Mouse (Mus musculus): ENCODE data around the gene Kazald1. TPM values are rescaled to one million over a fixed set of nuclear protein-coding genes. Genes with fewer than 3 reads are reported as not detected.

Gene Kazald1
- total and polyA plus RNA-seq, 3 experiments, result 0.39 to 1.5 TPM; not detected in 1

DNA sequence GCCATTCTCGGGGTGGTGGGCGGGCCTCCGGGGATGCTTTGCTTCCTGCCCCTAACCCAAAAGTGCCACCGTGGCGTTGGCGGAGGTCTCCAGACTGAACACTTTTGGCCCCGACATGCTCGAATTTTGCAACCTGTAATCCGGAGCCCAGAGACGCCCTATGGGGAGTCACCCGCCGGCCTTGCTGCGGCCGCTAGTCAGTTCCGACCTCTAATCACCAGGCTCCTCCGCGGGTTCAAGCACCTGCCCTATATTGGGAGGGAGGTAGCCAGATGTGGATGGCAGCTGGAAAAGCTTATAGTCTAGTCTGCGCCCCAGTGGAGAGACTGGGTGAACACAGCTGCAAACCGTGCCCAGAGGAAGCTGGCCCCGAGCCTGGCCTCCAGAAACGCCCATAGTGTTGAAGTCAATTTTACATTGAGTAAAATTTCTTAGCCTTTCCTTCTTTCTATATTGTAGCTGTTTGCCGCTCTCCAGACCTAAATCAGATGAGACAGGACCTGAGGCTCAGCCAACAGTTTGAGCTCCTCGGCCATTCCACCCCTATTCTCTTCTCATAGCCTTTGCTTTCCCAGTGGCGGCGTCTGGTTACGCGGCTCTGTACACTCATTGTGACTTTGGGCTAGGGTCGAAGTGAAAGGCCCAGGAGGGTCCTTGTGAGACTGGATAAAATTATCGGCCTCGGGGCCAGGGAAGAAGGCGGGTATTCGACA is 438 bp downstream of the Kazald1 start:
- H3K27me3 ChIP-seq (ENCODE audit: control insufficient read depth in 1 of 2, insufficient read depth in 2 of 2, low read length in 2 of 2), result peaks cover 0 to 6% of the 10 kb centered on the region in 2 experiments; a peak in 1 of 4 replicates
- H3K9ac ChIP-seq (ENCODE audit: control insufficient read depth, low read depth, low read length, poor library complexity, severe bottlenecking), result peak overlapping the region; percentile 73
- H3K4me3 ChIP-seq (ENCODE audit: control insufficient read depth in 1 of 2, insufficient read depth in 1 of 2, low read depth in 2 of 2, low read length in 2 of 2), result peak overlapping the region; percentile 56 to 77
- 0 out of 2 replicates have a peak, but pooled peaks have one; percentile 49 for TF ChIP-seq TBP (IDR thresholded peaks at IDR 0.05; ENCODE audit: low read depth, low read length)
- no peak for TF ChIP-seq USF2 (IDR thresholded peaks at IDR 0.05; ENCODE audit: borderline replicate concordance in 1 of 2, insufficient read depth in 1 of 2, low read depth in 1 of 2, low read length in 2 of 2)
- peak; percentile 63; the same call in 1 of the 2 replicates for TF ChIP-seq MYC (IDR thresholded peaks at IDR 0.05; ENCODE audit: low read depth, low read length)
- peak; percentile 34; the same call in 1 of the 2 replicates for TF ChIP-seq NELFE (IDR thresholded peaks at IDR 0.05; ENCODE audit: low read depth, low read length)
- 0 out of 2 replicates have a peak, but pooled peaks have one; percentile 43 for TF ChIP-seq RCOR1 (IDR thresholded peaks at IDR 0.05; ENCODE audit: low read depth, low read length)
- TF ChIP-seq ETS1 (IDR thresholded peaks at IDR 0.05; ENCODE audit: low read depth, low read length), result no peak
- TF ChIP-seq MEF2A (IDR thresholded peaks at IDR 0.05; ENCODE audit: extremely low read depth, insufficient replicate concordance, low read depth, low read length, poor library complexity, severe bottlenecking), result no peak
- peak; percentile 92 for TF ChIP-seq ZMIZ1 (IDR thresholded peaks at IDR 0.05; ENCODE audit: low read depth, low read length)
- no peak; the same call in 1 of the 2 replicates for TF ChIP-seq HCFC1 (IDR thresholded peaks at IDR 0.05; ENCODE audit: low read depth, low read length)
- peak; percentile 91; the same call in 1 of the 2 replicates for TF ChIP-seq UBTF (IDR thresholded peaks at IDR 0.05; ENCODE audit: borderline replicate concordance, insufficient read depth, low read depth, low read length)
- TF ChIP-seq MXI1 (IDR thresholded peaks at IDR 0.05; ENCODE audit: low read depth, low read length), result peak; percentile 50; the same call in 1 of the 2 replicates
- TF ChIP-seq POLR2A (IDR thresholded peaks at IDR 0.05; ENCODE audit: control insufficient read depth in 1 of 2, insufficient read depth in 1 of 2, low read depth in 1 of 2, low read length in 2 of 2, poor library complexity in 1 of 2), result peak in 1 of 2 experiments; percentile 6; a peak in 1 of 4 replicates
- TF ChIP-seq TCF12 (IDR thresholded peaks at IDR 0.05; ENCODE audit: low read depth, low read length), result 0 out of 2 replicates have a peak, but pooled peaks have one; percentile 7
- TF ChIP-seq MAX (IDR thresholded peaks at IDR 0.05; ENCODE audit: low read length), result no peak; the same call in none of the 2 replicates
- TF ChIP-seq CTCF (IDR thresholded peaks at IDR 0.05 in 2 of 3, conservative IDR thresholded peaks at IDR 0.05 in 1 of 3; ENCODE audit: control insufficient read depth in 1 of 3, insufficient read depth in 1 of 3, low read depth in 2 of 3, low read length in 3 of 3, poor library complexity in 1 of 3, severe bottlenecking in 1 of 3), result peak in 2 of 3 experiments; percentile 2 to 8; a peak in 1 of 6 replicates
- TF ChIP-seq E2F4 (IDR thresholded peaks at IDR 0.05; ENCODE audit: borderline replicate concordance, low read depth, low read length), result peak; percentile 48; the same call in 1 of the 2 replicates
- no peak for TF ChIP-seq NRF1 (IDR thresholded peaks at IDR 0.05; ENCODE audit: insufficient read depth, low read depth, low read length, poor library complexity, severe bottlenecking)
- peak; percentile 65 for TF ChIP-seq SIN3A (IDR thresholded peaks at IDR 0.05; ENCODE audit: low read length)
- TF ChIP-seq MAZ (IDR thresholded peaks at IDR 0.05; ENCODE audit: low read depth, low read length), result peak; percentile 51; the same call in 1 of the 2 replicates
- no peaks in the 10 kb centered on the region for H3K9me3 ChIP-seq (replicated peaks; ENCODE audit: insufficient read depth, low read length)
- peaks cover 5% of the 10 kb centered on the region; the same call in 1 of the 2 replicates for H3K79me2 ChIP-seq (ENCODE audit: control insufficient read depth, insufficient read depth, low read length, poor library complexity)
- peak; percentile 88 for DNase-seq (ENCODE audit: low read depth, low spot score)
- H3K36me3 ChIP-seq (ENCODE audit: control insufficient read depth in 1 of 2, insufficient read depth in 2 of 2, low read length in 2 of 2), result peaks cover 0 to 17% of the 10 kb centered on the region in 2 experiments; a peak in 2 of 4 replicates
- peaks cover 0 to 24% of the 10 kb centered on the region in 2 experiments; a peak in 2 of 4 replicates for H3K4me1 ChIP-seq (ENCODE audit: control insufficient read depth in 1 of 2, insufficient read depth in 2 of 2, low read length in 2 of 2)
- H3K27ac ChIP-seq (ENCODE audit: control insufficient read depth, low read depth, low read length), result peak overlapping the region; percentile 85
